Mouse (Mus musculus) spleen, adult 2 months (tissue): ENCODE data around the gene Itpr1.

ENCODE experiments used
- CTCF ChIP-seq: fragments of 200-500 bp; IDR thresholded peaks from 2 replicates; pipeline ENCODE4 v1.5.1; 2011; ENCODE audit warnings: mild to moderate bottlenecking, inconsistent platforms; ENCODE audit not compliant: insufficient read depth, insufficient read length, insufficient replicate concordance; ENCODE audit errors: extremely low read depth
- POLR2A ChIP-seq: fragments of 200-500 bp; IDR thresholded peaks from 2 replicates; pipeline ENCODE4 v1.6.1; 2011; ENCODE audit warnings: low read depth, low read length, inconsistent platforms

DNA sequence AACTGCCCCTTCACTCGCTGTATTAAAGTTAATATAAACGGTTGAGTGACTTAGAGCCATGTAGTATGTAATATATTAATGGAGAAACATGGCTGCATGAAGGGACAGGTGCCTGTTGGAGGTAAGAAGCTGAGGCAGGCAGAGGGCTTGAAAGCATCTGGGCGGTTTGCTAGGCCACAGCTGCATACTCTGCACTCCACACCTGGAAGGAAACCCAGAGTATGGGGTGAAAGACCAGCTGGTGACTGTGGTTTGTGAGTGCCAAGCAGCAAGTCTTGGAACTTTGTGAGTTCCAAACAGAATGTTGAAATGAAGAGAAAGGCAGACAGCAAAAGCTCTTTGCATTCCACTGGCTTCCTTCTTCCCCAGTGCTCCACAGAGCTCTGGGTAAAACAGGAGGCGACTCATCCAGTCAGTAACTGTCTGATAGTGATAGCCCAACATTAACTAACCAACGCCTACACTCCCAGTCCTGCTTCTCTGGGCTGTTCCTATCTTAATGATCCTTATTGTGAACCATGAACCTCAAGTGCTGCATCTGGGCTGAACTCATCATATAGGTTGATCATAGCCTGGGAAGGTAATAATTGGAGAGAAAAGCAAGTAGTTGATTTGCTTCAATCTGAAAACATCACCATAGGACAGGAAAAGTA, 5.9 kb upstream of the Itpr1 start:
- TF ChIP-seq POLR2A (no peak), CTCF (no peak)
